Mouse (Mus musculus) kidney, adult 2 months (tissue): Measurements from ENCODE around the gene Rufy2.

Experiments used
- CTCF ChIP-seq: fragments of 200-500 bp; conservative IDR thresholded peaks from 2 replicates; pipeline ENCODE4 v1.5.1; 2011; ENCODE audit warnings: low read depth, mild to moderate bottlenecking, control low read depth, low read length, moderate library complexity, mixed read lengths; ENCODE audit not compliant: insufficient read depth, insufficient read length
- POLR2A ChIP-seq: fragments of 200-500 bp; IDR thresholded peaks from one replicate; pipeline ENCODE4 v1.6.1; 2011; ENCODE audit warnings: low read depth, low read length, control low read depth

DNA sequence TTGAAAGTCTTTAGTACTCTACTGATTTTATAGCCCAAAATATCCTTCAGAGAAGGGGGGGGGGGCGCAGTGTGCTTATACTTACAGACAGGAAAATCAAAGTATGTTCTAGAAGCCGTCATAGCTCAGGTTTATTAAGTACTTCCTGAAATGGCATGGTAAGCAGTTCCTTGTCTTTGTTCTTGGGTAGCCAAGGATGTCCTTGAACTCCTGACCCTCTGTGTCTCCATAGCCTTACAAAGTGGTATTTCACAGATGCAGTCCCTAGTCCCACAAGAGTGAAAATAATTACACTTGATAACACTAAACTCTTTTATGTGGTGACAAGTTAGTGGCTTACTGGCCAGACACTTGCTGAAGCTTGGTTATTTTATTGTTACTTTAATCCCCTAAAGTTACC lies 45.0 kb downstream of the Rufy2 start:
- TF ChIP-seq POLR2A, result no peak
- no peak for TF ChIP-seq CTCF
